Mouse (Mus musculus) R1 (cell line): ENCODE measurements at regions not wholly inside any gene's neighbourhood (a gene's known extent, or its start where the extent isn't known, plus 50 kb on each side); places are given as distances from the start of the nearest gene placed in this dataset.
A peak's percentile ranks its signal among the peaks of the same experiment; 100 is the strongest.

ENCODE experiments used
- DNase-seq: peaks from one replicate; pipeline ENCODE4 v3.0.0-alpha.2; 2018; ENCODE audit warnings: low read depth, low spot score

DNA sequence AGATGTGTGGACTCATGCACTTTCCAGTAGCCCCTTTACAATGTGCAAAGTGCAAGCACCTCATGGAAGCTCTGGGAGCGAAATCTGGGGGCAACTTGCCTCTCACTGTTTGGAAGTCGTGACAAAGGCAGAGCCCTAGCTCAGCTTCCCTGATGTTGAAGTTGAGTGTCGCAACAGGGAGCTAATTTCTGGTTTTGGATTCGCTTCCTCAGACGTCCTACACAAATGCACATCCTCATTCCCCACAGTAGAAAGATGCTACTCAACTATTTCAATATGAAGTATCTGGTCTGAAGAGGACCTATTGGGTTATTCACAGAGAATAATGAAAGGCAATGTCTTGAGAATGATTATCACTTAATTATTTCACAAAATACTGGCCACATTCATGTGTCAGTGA lies 331.3 kb downstream of the Adgrl2 start:
- no peak for DNase-seq

DNA sequence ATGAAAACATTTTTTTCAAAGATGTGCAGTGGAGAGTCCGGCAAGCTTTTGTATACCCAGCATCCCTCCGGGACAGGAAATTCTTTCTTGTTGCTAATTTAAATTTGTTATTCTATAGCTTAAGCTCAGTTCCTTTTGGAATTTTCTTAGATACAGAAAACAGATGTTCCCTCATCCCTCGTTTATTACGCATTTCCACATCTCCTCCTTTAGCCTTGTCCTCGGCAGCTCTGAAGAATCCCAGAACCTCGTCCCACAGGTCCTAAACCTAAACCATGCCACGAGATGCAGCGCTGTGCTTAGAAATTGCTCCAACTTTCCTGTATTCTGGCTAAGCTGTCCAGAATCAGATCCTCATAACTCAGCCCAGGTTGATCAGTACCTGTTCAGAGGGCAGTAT lies 332.0 kb downstream of the Adgrl2 start:
- DNase-seq, result no peak

DNA sequence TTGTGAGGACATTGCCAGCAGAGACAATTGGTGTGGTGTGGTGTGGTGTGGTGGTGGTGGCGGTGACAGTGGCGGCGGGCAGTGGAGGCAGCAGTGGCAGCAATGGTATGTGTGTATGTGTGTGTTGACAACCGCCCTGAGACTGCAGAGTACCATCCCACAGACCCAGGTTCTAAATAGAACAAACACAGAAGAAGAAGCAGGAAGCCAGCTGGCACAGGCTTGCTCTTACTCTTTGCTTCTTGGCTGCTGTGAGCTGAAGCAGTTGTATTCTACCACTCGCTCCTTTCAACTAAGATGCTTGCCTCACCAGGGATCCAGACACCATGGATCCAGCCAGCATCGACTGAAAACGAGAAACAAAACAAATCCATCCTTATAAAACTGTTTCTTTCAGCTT lies 334.2 kb downstream of the Adgrl2 start:
- DNase-seq, result no peak

DNA sequence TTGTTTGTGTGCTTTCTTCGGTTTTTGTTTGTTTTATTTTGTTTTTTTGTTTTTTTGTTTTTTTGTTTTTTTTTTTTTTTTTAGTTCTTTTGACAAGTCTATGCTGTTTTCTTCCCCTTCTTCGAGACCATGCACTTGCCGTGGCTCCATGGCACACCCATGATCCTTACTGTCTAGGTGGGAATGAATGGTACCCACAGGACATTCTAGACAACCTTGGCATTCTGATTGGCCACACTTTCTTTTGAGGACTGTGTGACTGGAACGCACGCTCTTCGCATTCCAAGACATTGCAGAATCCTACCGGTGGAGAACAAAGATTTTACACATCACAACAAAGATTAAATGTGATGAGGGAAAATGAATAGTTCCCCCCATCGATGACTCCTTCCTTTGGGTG lies 340.1 kb downstream of the Adgrl2 start:
- no peak for DNase-seq

DNA sequence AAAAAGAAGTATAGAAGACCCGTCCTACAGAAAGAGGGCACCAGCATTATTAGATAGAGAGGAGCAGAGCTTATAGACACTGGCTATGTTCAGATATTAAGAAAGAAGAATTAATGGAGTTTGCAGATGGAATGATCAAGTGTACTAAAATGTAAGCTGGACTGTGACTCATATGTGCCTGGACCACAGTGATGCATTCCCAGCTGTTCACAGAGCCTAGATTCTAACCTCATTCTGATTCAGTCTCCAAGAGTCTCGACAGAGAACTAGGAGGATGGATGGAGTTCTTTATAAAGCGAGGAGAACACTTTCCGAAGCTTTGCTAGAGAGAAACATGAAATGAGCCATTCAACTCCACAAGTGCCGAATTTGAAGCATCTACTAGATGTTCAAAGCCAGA lies 345.4 kb downstream of the Adgrl2 start:
- no peak for DNase-seq

DNA sequence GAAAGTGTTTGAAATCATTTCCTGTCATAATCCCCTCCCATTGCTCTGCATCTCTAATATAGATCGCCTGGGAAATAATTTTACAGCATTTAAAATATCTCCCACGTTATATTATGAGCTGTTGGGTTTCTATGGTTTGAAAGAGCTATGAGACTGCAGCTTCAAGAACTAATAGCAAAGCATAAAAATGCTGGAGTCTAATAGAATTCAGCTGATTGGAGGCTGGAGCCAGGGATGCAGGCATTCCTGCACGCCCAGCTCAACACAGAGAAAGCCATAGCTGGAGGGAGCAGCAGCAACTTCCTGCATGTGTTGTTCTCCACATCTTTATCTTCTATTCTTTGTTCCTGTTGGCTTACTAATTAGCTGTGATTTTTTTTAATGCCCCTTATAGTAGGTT lies 348.8 kb downstream of the Adgrl2 start:
- no peak for DNase-seq

DNA sequence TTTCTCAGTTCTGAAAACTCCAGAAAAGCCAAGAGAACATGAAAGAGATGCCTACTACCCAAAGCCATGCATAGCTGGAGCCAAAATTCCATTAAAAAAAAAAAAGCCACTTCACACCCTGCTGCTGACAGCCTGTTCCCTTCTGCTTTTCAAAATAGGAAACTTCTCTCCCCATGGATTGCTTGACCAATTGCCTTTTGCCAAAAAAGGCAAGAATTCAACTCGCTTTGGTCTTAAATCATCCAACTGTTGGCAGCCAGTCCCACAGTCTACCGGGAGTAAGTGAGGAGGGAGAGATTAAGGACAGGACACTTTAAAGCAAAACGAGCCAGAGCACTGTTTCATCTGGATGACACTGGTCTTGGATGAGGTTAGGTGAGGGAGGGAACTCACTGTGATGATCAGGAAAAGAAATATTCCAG lies 349.7 kb downstream of the Adgrl2 start:
- no peak for DNase-seq

DNA sequence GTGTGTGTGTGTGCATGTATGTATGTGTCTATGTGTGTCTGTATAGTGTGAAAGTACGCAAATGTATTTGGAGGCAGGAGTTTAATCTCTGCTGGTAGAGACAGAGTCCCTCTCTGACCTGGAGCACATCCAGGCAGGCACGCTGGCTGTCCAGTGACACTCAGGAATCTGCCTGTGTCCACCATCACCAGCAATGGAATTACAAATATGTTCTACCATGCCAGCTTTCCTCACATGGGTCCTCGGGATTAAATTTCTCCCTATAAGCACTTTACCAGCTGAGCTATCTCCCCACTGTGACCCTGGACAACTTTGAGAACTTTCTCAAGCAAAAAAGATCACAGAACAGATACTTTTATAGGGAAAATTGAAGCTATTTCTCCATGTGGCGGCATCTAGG lies 355.3 kb downstream of the Adgrl2 start:
- no peak for DNase-seq

DNA sequence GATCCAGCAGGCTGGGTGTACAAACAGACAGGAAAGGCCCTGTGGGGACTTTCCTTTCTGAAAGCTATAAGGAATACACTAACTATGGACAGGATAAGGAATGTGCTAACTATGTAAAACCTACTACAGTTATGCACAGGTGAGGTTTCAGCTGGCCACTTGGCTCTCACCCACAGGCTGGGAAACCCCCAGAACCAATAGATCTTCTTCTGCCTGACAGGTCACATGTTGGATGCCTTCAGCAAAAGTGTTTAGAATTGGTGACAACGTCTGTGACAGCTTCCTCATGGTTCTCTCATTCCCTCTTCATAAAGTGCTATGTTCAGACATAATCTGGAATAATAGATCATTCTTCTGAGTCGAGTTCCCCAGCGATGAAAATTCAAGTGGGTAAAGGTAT lies 356.0 kb downstream of the Adgrl2 start:
- no peak for DNase-seq

DNA sequence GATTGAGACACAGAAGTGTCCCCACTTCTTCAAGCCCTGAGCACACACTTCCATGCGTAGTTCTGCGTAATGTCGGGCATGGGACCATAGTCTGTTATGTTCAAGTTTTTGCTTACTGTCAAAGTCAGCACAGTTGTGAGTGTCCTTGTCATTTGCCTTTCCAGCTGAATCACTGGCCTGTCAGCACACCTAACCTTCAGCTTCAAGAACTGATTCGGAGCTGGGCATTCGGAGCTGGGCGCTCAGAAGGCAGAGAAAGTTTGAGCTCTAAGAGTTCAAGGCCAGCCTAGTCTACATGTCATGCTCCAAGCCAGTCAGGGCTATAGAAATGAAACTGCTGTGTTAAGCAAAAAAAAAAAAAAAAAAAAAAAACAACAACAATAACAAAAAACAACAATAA lies 357.1 kb downstream of the Adgrl2 start:
- no peak for DNase-seq

DNA sequence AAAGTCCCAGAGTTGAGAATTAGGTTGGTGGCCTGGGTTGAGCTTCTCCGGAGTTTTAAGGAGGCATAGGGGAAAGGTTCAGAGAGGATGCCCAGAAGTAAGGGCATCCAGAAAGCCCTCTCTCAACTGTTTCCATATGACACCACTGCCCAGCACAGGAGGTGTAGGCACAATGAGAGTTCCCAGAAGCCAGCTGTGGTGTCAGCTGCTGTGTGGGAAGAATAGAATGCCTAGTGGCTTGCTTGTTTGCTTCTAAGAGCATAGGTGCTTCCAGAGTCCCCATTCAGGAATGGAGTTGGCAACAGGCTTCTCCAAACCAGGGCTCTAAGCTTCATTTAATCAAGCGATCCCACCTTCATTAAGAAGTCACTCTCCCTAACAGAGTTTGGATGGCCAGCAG lies 357.9 kb downstream of the Adgrl2 start:
- no peak for DNase-seq

DNA sequence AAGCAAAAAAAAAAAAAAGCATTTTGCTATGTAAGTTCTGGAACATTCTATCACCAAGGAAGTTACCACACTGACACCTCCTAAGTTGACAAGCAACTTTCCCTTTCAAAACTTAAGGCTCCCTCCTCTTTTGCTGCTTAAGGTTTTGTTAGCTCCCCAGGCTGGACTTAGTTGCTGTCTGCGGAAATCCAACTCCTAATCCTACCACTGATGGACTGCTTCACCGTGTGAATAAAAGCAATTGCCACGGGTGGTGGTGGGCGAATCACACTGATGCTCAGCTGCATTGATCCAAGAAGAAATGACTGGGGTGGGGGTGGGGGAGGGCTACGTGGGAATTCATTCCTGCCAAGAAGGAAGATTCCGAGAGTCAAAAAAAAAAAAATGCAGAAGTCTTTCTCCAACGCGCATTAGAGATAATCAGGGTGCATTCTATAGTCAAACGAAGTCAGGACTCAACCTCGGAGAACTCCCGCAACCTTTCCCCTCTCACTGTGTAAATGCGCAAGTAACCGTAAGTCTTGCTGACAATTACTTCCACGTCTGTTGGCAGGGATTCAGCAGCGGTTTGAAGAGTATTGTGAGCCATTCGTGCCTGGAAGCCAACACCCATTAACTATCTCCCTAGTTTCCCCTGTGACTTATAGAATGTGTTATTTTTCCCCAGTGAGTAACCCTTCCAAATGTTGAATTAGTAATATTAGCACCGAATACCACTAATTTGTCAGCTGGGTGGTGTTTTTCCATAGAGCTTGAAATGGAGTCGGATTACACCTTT lies 358.8 kb downstream of the Adgrl2 start:
- peak; percentile 13 for DNase-seq

DNA sequence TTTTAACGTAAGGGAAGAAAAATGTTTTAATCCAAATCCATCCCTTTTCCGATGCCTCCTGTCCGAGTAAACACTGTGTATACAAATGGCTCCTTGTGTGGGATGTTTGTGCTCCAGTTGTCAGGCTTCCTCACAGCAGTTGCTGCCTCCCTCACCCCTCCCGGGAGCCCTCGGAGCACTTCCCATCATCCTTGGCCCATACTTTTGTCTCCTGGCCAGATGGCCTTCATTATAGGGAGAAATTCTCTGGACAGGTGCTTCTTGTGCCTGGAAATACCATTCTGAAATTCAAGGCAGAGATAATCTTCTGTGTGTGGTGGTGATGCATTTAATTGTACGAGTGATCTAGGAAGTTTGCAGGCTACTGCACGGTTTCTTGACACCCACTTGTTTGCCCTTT lies 359.5 kb downstream of the Adgrl2 start:
- no peak for DNase-seq

DNA sequence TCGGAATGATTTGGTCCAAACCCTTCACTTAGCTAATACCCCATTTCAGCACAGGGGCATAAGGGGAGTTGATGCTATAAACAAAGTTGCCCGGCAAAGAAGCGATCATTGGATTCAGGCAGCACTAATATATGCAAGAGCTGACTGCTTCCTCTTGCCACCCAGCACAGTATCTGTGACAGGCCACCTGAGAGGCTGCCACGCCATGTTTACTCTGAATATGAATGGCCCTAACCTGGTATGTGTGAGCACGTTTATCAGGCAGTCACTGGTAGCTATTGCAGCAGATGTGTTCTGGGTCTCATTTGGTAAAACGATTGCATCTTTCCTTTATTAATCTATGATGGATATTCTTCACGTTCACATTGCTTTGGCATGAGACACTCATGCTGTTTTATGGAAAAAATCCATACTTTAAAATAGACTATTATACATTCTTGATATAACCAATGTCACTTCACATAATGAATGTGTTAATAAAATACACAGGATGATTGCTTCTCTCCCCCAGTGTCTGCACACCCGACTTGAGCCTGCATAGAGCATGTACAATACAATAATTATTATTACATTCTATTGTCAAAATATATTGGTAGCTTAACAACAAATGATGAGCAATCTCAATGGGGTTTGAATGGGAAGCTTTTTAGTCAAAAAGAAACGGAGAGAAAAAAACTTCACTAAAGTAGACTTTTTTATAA lies 375.2 kb downstream of the Adgrl2 start:
- no peak for DNase-seq

DNA sequence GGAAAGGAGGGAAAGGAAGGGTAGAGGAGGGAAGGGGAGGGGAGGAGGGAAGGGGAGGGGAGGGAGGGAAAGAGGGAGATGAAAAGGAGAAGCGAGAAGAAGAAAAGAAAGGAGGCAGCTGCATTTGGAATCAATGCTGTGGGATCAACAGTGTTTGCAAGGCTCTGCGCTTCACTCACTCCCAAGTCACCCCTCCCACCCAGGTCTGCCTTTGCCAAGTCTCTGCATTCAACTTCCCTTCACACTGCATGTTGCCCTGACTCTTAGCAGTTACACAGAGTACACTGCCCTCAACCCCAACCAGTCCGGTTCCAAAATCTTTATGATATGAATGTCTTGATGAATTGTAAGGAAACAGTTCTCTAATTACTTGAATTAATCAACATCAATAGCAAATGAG lies 376.9 kb downstream of the Adgrl2 start:
- DNase-seq, result no peak

DNA sequence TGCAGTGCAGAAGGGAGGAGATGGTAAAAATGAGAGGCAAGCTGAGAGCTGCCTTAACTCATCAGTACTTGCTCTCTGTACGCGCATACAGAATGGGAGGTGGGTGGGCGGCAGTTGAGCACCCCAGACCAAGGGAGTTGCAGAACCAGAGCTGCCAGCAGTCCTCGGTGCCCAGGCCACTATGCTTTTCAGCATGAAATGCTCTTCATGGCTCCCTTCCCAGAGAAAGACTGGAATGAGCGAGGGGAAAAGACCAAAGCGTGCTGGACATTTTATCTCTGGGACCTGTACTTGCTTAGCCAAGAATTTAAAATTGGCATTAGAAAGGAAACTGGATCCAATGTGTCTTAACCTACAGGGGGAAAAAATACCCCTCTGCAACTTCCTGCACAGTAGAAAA lies 387.1 kb downstream of the Adgrl2 start:
- no peak for DNase-seq

DNA sequence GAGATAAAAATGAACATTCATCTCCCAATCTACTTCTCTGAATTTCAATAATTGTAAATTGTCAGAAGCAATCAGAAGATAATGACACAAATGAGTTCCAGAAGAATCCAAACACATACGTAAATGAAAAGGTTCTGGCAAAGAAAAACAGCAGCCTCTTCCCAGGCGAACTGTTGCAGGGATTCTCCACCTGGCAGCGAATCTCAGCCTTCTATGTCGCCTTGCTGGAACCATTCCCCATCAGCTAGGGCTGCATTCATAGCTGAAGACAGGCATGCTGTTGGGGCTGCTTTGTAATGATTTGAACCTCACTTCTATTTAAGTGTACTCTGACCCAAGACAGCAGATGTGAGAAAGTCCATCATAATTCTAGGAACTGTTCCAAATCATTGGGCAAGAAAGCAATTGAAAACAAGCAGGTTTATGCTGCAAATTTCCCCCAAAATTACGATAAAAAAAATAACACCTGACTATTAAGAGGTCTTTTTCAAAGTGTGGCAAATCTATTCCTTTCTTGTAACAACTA lies 387.6 kb downstream of the Adgrl2 start:
- no peak for DNase-seq

DNA sequence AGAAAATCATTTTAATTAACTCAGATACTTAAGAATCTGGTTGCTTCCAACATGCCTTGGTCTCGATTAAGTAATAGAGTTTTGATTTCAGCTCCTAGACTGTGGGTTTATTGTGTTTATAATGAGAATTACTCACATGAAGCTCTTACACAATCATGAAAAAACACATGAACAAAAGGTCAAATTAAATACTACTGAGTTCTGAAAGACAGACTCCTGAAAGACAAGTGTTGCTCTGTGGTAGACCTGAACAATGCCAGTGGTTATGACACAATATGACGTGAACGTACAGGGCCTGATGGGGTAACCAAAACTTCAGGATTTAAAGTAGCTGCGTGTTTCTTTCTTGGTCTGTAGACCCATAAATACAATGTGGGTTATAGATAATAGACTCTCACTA lies 394.8 kb downstream of the Adgrl2 start:
- no peak for DNase-seq

DNA sequence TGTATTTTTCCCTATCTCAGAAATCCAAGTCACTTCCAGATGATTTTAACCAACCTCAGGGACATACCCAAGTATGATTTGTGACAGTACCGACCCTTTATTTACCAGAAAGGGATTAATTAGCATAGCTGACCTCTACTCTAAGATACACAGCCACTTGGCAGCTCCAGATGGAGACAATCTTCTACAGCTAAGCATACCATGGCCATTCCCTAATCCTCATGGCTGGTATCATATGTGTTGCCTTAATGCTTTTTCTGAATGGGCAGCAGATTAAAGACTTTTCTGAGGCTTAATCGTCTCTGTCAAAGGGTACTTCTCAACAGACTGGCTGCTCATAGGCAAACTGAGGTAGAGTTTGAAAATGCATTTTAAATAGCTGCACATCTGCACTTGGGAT lies 400.8 kb downstream of the Adgrl2 start:
- no peak for DNase-seq

DNA sequence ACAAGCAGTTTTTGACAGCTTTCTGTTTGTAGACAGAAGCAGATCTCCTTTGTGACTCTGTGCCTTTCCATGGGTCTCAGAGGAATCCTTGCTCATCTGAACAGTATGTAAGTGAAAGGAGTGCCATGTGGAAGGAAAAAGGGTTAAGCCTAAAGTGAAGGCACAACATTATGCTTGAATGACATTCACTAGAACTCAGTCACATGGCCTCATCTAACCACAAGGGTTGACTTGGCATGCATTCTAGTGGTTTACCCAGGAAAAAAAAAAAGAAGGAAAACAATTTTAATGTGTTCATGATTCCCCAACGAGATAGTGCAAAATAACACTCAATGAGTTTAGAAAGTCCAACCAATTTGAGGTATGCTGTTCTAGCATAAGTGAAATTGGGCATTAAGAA lies 414.6 kb downstream of the Adgrl2 start:
- DNase-seq, result no peak

DNA sequence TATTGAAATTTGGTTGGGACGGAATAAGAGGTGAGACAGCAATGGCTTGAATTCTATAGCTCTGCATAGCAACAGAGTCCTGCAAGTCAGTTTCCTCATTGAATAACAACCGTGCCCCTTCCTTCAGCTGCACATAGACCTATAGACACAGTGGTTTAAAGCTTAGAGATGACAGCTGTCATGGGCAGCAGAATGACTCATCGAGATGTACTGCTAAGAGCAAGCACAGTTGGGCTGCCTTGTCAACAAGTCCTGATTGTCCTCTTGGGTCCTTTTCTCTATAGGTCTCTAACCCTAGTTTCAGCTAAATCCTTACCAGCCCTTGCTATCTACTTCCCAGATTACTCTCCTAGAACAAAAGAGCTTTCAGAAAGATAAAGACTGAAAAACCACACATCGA lies 417.9 kb downstream of the Adgrl2 start:
- no peak for DNase-seq

DNA sequence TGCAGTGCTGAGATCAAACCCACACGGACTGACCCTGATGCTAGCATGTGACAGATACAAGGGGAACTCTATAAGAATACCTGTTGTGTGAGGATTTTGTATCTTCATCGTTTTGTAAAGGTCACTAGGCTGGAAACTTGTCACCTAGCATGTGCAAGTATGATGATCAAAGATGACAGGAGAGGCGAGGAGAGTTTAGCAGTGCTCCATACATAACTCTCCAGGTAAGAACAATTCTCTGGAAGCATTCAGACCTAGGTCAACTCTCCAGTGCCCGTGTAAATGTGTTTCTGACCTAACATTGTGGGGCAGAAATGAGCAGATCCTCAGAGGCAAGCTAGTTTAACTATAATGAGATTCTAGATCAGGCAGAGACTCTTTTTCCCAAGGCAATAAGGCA lies 425.6 kb downstream of the Adgrl2 start:
- DNase-seq, result no peak

DNA sequence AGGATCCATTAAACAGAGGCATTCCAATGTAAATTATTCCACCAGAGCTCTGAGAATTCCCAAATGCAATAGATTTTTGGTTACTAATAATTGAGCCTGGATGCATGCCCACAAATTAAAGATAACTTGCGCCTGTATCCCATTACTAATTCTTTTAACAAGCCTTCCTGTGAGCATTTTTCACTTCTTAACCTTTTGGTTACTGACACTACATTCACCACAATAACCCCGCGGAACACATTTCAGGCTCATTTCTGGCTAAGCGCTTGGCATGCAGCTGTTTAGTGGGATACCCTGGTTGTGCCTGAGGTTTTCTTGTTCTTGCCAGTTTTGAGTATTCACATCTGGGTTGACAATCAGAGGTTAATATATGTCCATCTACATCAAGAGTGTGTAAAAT lies 429.1 kb downstream of the Adgrl2 start:
- no peak for DNase-seq
